Mouse (Mus musculus) gastrocnemius, postnatal 14 days (tissue): ENCODE measurements around the gene Prmt3. TPM values are rescaled to one million over a fixed set of nuclear protein-coding genes. Genes with fewer than 3 reads are reported as not detected.
A peak's percentile ranks its signal among the peaks of the same experiment; 100 is the strongest.

ENCODE experiments used
- DNase-seq: peaks from one replicate; pipeline ENCODE4 v3.0.0; 2021; ENCODE audit warnings: mixed read lengths
- intact Hi-C: fragments of 180-260 bp; cut with DNase I; formaldehyde crosslinking; loops from one replicate; pipeline ENCODE4 v1.15.1; 2025; ENCODE audit warnings: low total_unique reads
- total RNA-seq, 2 experiments: library from RNA; stranded (reverse); gene quantifications; 2 replicates each; pipeline ENCODE4 v1.2.3; 2021

The Prmt3 gene
- total RNA-seq, 2 experiments from 2014 or later, result 8.8 to 10.7 TPM

- intact Hi-C loops, result no loop called here
- peak; percentile 58 for DNase-seq
These were observed 8.7 kb downstream of the Prmt3 start for GRCm38 (mm10) chr7:49786618-49787382.

- no peak for DNase-seq
- intact Hi-C loops, result no loop called here
These were observed 9.2 kb downstream of the Prmt3 start for GRCm38 (mm10) chr7:49787383-49787645.

- DNase-seq, result no peak
- intact Hi-C loops, result no loop called here
These were observed 16.2 kb downstream of the Prmt3 start for GRCm38 (mm10) chr7:49794304-49794703.

- intact Hi-C loops, result no loop called here
- DNase-seq, result no peak
These were observed 19.0 kb downstream of the Prmt3 start for GRCm38 (mm10) chr7:49797171-49797570.

GRCm38 (mm10) chr7:49803511-49803910 lies 25.4 kb downstream of the Prmt3 start:
- DNase-seq, result no peak
- intact Hi-C loops, result no loop called here

GRCm38 (mm10) chr7:49804638-49805165 lies 26.6 kb downstream of the Prmt3 start:
- no peak for DNase-seq
- intact Hi-C loops, result no loop called here

- intact Hi-C loops, result no loop called here
- DNase-seq, result no peak
These were observed 27.5 kb downstream of the Prmt3 start for GRCm38 (mm10) chr7:49805618-49806017.

- intact Hi-C loops, result no loop called here
- DNase-seq, result no peak
These were observed 29.0 kb downstream of the Prmt3 start for GRCm38 (mm10) chr7:49807093-49807682.

- DNase-seq, result no peak
- intact Hi-C loops, result no loop called here
These were observed 29.9 kb downstream of the Prmt3 start for GRCm38 (mm10) chr7:49807846-49808622.

- intact Hi-C loops, result no loop called here
- no peak for DNase-seq
These were observed 31.0 kb downstream of the Prmt3 start for GRCm38 (mm10) chr7:49809100-49809499.

GRCm38 (mm10) chr7:49809562-49809961 lies 31.4 kb downstream of the Prmt3 start:
- DNase-seq, result no peak
- intact Hi-C loops, result no loop called here

- no peak for DNase-seq
- intact Hi-C loops, result no loop called here
These were observed 33.2 kb downstream of the Prmt3 start for GRCm38 (mm10) chr7:49811346-49811745.

- no peak for DNase-seq
- intact Hi-C loops, result no loop called here
These were observed 41.2 kb downstream of the Prmt3 start for GRCm38 (mm10) chr7:49819393-49819792.

- intact Hi-C loops, result no loop called here
- no peak for DNase-seq
These were observed 43.2 kb downstream of the Prmt3 start for GRCm38 (mm10) chr7:49821370-49821769.

- intact Hi-C loops, result no loop called here
These were observed 43.9 kb downstream of the Prmt3 start for GRCm38 (mm10) chr7:49822028-49822427.

GRCm38 (mm10) chr7:49823595-49823994 lies 45.4 kb downstream of the Prmt3 start:
- no peak for DNase-seq
- intact Hi-C loops, result no loop called here

More at GRCm38 (mm10) chr7:49822028-49822427, 43.9 kb downstream of the Prmt3 start:
- DNase-seq, result no peak

GRCm38 (mm10) chr7:49824043-49824442 lies 45.9 kb downstream of the Prmt3 start:
- intact Hi-C loops, result no loop called here
- DNase-seq, result no peak

- intact Hi-C loops, result no loop called here
These were observed 46.4 kb downstream of the Prmt3 start for GRCm38 (mm10) chr7:49824581-49824980.

GRCm38 (mm10) chr7:49825492-49825891 lies 47.3 kb downstream of the Prmt3 start:
- no peak for DNase-seq
- intact Hi-C loops, result no loop called here

More at GRCm38 (mm10) chr7:49824581-49824980, 46.4 kb downstream of the Prmt3 start:
- DNase-seq, result no peak

GRCm38 (mm10) chr7:49827920-49828319 lies 49.8 kb downstream of the Prmt3 start:
- DNase-seq, result no peak
- intact Hi-C loops, result no loop called here
